16 mouse cellular contexts compared by ENCODE assay signal in genomic region chr15:80112499-80112898, GRCm38 (mm10). TPM values are rescaled to one million over a fixed set of nuclear protein-coding genes. Genes with fewer than 3 reads are reported as not detected.
A peak's percentile ranks its signal among the peaks of the same experiment; 100 is the strongest.
DNase-seq lines count a peak whose midpoint lies in the region; ATAC-seq and TF ChIP-seq lines count a peak whose summit lies in the region.
"Had no signal": no experiment of that assay in that cellular context is flagged by ENCODE, and none has a peak within 500 bp of the region (broad histone marks: within the 10 kb centered on the region; RNA-seq: fewer than 3 reads in every experiment).

No protein-coding gene starts in this region.

- H3K27me3 ChIP-seq in kidney, postnatal 0 days (ENCODE audit: insufficient read depth, low read length): no peaks in the 10 kb centered on the region
- H3K27me3 ChIP-seq: neural tube, embryonic 15.5 days had no signal

- no peak overlapping the region for H3K4me3 ChIP-seq in kidney, postnatal 0 days (replicated peaks; ENCODE audit: low read depth, low read length)
- H3K4me3 ChIP-seq: forebrain, embryonic 10.5 days; neural tube, embryonic 15.5 days had no signal

- H3K36me3 ChIP-seq in kidney, postnatal 0 days (ENCODE audit: insufficient read depth, low read length): no peaks in the 10 kb centered on the region

- DNase-seq in kidney, postnatal 0 days (ENCODE audit: low spot score): no peak
- DNase-seq in kidney, adult 8-10 months: no peak
- DNase-seq in thymus, postnatal 4 days: peak; percentile 34
- no peak for DNase-seq in thymus, adult 18-20 months
- DNase-seq in ZHBTc4 (ENCODE audit: low read depth, low spot score): peak; percentile 76
- DNase-seq in right cerebral cortex, postnatal 36 days (ENCODE audit: low spot score in 2 of 2): no peak
- no peak for DNase-seq in c-Kit-positive CD71-positive TER-119-positive erythroid progenitor cells, embryonic 14.5 days (ENCODE audit: low spot score)
- DNase-seq: cerebellum, postnatal 25 days; heart, postnatal 14 days; kidney, postnatal 36 days; lung, postnatal 36 days; right cerebral cortex, postnatal 25 days; thymus, postnatal 36 days had no signal

- H3K4me1 ChIP-seq in kidney, postnatal 0 days (replicated peaks; ENCODE audit: insufficient read depth, low read length): no peaks in the 10 kb centered on the region
- H3K4me1 ChIP-seq: neural tube, embryonic 15.5 days had no signal

- no peak overlapping the region for H3K4me2 ChIP-seq in kidney, postnatal 0 days (ENCODE audit: low read length)
- H3K4me2 ChIP-seq: neural tube, embryonic 15.5 days had no signal

- TF ChIP-seq CTCF in kidney, postnatal 0 days (IDR thresholded peaks at IDR 0.05; ENCODE audit: low read depth): peak; percentile 55

- no peak overlapping the region for H3K27ac ChIP-seq in kidney, postnatal 0 days
- H3K27ac ChIP-seq: forebrain, embryonic 10.5 days; neural tube, embryonic 15.5 days had no signal

- WGBS in kidney, postnatal 0 days: 51% methylated on average over 2 of the region's 2 CpGs

- no peaks in the 10 kb centered on the region for H3K9me3 ChIP-seq in kidney, postnatal 0 days (replicated peaks; ENCODE audit: low read length)
- H3K9me3 ChIP-seq: neural tube, embryonic 15.5 days had no signal

- H3K9ac ChIP-seq in kidney, postnatal 0 days (ENCODE audit: low read depth, low read length): no peak overlapping the region
- H3K9ac ChIP-seq: neural tube, embryonic 15.5 days had no signal

- ATAC-seq in kidney, postnatal 0 days (replicated peaks; ENCODE audit: low FRiP score, low read depth): no peak
- ATAC-seq: inflammation-experienced regulatory T-cells, adult 6 months had no signal

RNA-seq across cellular contexts. Expression of gene Tab1, which starts 20.4 kb away (rescaled TPM):
- 27.7 and 31.8 TPM in 2 replicates for polyA plus RNA-seq in kidney, postnatal 0 days (2015; fragmentation: Nextera tagmentation; extraction: Ambion mirVana)

RNA-seq across cellular contexts. Expression of gene Rpl3, which starts 20.8 kb away (rescaled TPM):
- 970 and 975 TPM in 2 replicates for polyA plus RNA-seq in kidney, postnatal 0 days (2015; fragmentation: Nextera tagmentation; extraction: Ambion mirVana)

RNA-seq across cellular contexts. Expression of gene Syngr1, which starts 21.4 kb away (rescaled TPM):
- 21.8 and 24.1 TPM in 2 replicates for polyA plus RNA-seq in kidney, postnatal 0 days (2015; fragmentation: Nextera tagmentation; extraction: Ambion mirVana)

Comparison
In these comparisons a context has a peak if more than half of its experiments do, and no peak if none do; other contexts are left out.
1. DNase-seq: peak in thymus, postnatal 4 days (single experiment) and ZHBTc4 (single experiment); none in kidney, postnatal 0 days (single experiment), kidney, adult 8-10 months (0 of 2), thymus, adult 18-20 months (0 of 2), right cerebral cortex, postnatal 36 days (0 of 2) and c-Kit-positive CD71-positive TER-119-positive erythroid progenitor cells, embryonic 14.5 days (single experiment).